Mouse (Mus musculus): ENCODE results near the gene Sms.

Gene Sms

GRCm38 (mm10) chrX:157449000-157449399 is 43.1 kb downstream of the Sms start:
- DNase-seq (ENCODE audit: low spot score in 2 of 2) = no peak

DNA sequence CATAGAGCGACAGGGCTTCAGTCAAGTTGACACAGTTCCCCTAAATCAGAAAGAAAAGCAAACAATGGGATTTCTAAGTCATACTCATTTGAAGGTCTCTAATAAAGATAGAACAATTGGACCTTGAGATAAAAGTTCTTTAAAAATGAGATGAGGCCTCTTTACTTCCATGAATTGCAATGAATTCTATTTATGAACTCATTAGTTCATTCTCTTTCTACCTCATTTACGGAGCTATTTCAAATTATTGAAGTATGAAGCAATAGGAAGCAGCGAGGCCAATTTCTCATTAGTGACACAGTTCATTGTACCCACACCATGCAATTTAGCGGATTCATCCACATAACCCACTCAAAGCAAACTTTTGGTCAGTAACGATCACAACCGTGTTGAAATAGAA is 44.7 kb downstream of the Sms start:
- DNase-seq (ENCODE audit: low spot score in 2 of 2) = no peak

DNA sequence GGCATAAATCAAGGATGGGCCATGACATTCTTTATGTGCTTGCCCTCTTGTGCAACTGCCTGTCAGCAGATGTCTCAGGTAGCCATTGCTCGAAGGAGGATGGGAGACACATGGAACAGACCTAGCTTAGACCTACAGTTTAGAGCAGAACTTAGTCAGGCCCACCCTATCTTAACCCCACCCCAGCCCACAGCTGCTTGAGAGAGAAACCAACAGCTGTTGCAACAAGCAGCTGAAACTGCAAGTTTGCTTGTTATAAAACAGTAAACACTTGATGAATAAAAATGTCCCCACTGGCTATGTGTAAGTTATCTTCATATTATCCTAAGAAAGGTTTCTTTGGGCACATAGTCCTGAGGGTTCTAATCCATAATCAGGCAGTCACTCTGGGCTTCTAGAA is 57.3 kb downstream of the Sms start:
- DNase-seq (ENCODE audit: low spot score in 2 of 2) = no peak

DNA sequence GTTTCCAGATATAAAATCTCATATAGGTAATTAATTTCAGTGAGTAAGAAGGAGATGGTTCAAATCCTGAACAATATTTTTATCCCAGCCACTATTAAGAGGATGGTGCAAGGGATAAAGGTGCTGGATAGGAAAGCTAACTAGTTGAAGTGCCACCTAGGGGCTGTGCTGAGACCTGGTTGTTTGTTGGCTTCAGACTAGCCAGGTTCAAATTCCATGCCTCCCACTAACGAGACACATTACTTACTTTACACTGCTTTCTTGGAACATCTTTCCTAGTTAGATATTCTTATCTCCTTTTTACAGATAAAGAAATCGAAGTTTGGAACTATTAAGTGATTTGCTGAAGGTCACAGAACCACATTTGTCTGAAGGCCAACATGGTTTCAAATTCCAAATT is 72.6 kb downstream of the Sms start:
- DNase-seq (ENCODE audit: low spot score in 2 of 2) = no peak

GRCm38 (mm10) chrX:157415212-157415611 is 76.9 kb downstream of the Sms start, which contains the start of gene Phex:
TSS of gene Phex (minus strand) at chrX:157415312.
- DNase-seq (ENCODE audit: low spot score in 2 of 2) = no peak

- no peak for DNase-seq (ENCODE audit: low spot score in 2 of 2)
Measured at GRCm38 (mm10) chrX:157404919-157405318, 87.2 kb downstream of the Sms start.

All from spleen, postnatal 10 days (tissue).